Mouse (Mus musculus) heart, postnatal 25 days (tissue): ENCODE measurements around the gene Tm9sf2. TPM values are rescaled to one million over a fixed set of nuclear protein-coding genes. Genes with fewer than 3 reads are reported as not detected.
"Not testable (repeated sequence)": the region's sequence is repeated elsewhere in the genome, so short reads cannot be mapped to it uniquely, and the experiment has no call there.

Experiments used
- DNase-seq: peaks from one replicate; pipeline ENCODE4 v3.0.0; 2022; ENCODE audit warnings: low spot score
- intact Hi-C: fragments of 180-260 bp; cut with DNase I; formaldehyde crosslinking; loops from one replicate; pipeline ENCODE4 v1.15.1; 2025
- total RNA-seq, 2 experiments: library from RNA; stranded (reverse); gene quantifications; 2 replicates each; pipeline ENCODE4 v1.2.3; 2021

Tm9sf2 gene
- 100 to 1,000 TPM; 122 to 129 TPM for total RNA-seq

- DNase-seq = peak; percentile 91
- intact Hi-C loops = no loop called here
These were observed at the start of gene Tm9sf2 for GRCm38 (mm10) chr14:122106822-122107468. Gene Tm9sf2, plus strand, starts transcription at chr14:122107038.

DNA sequence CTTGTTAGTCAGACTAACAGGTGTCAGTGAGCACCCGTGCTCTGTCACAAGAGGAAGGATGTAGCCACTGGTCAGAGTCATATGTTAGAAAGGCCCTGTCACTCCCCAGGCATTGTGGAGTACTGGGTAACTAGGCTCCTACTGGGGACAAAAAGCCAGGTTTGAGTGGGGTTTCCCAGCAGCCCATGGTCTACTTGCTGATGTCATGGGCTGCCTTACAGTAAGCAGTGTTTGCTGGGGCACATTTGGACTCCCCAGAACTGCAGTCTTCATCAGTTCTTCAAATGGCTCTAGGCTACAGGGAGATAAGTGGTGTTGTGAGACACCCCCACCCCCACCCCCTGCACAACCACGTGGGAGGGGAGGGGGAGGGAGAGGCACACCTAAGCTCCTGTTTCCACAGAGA lies 48.9 kb upstream of the Tm9sf2 start:
- intact Hi-C loops = loop anchor here (2.0 kb wide), 1 partner anchor 193 kb away; no protein-coding TSS in a partner anchor
- DNase-seq = no peak

DNA sequence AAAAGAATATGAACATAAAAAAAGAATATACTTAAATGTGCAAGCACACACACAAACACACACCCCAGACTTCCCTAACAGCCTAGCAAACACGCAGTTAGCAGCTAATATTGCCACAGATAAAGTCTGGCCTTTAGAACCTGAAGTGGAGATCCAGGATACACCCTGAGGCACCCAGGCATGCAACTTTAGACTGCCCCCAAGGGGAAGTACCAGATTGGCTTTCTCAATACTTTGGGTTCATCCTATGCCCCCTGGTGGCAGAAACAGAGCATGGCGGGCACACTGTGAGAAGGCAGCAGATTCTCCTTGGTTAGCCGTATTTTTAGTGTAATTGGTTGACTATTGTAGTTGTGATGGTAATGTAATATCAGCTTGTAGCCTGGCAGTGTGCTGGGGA lies 46.2 kb upstream of the Tm9sf2 start:
- intact Hi-C loops = loop anchor here (1.0 to 10.0 kb wide), 2 partner anchors 132 to 814 kb away; no protein-coding TSS in a partner anchor

DNA sequence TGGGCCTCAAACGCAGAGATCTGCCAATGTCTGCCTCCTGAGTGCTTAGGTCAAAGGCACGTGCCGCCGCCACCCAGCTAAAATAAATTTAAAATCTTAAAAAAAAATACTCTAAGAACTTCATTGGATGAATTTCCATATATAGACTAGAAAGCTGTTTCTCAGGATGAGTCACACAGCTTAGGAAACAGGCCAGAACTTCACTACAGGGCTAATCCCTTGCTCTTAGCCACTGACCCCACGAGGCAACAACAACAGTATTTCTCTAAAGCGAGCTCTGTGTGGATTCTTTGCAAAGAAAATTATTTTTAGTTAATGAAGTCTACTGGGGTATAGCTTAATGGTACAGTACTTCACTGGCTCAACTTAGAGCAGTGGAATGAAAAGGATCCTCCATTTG lies 45.5 kb upstream of the Tm9sf2 start:
- no peak for DNase-seq
- intact Hi-C loops = loop anchor here (10.0 kb wide), 1 partner anchor 813 kb away; no protein-coding TSS in a partner anchor

More for the DNA sequence above, 46.2 kb upstream of the Tm9sf2 start:
- peak; percentile 50 for DNase-seq

GRCm38 (mm10) chr14:122062411-122063090 lies 44.3 kb upstream of the Tm9sf2 start:
- DNase-seq = no peak
- intact Hi-C loops = loop anchor here (10.0 kb wide), 1 partner anchor 812 kb away; no protein-coding TSS in a partner anchor

DNA sequence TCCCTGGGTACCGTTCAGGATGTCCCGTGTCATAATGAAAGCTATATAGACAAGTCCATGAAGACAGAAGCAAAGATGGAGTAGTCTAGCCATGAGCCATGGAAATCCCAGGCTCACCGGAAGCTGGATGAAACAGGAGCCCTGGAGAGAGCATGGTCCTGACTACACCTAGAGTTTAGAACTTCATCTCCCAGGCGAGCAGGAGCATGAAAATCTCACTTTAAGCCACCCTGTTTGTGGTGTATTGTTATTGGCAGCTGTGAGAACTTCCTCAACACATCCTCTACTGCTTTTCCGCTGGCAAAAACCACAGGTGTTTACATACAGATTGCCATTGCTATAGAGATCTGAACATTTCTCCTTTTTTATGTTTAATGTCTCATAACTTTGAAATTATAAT lies 43.2 kb upstream of the Tm9sf2 start:
- no peak for DNase-seq
- intact Hi-C loops = loop anchor here (10.0 kb wide), 1 partner anchor 811 kb away; no protein-coding TSS in a partner anchor

DNA sequence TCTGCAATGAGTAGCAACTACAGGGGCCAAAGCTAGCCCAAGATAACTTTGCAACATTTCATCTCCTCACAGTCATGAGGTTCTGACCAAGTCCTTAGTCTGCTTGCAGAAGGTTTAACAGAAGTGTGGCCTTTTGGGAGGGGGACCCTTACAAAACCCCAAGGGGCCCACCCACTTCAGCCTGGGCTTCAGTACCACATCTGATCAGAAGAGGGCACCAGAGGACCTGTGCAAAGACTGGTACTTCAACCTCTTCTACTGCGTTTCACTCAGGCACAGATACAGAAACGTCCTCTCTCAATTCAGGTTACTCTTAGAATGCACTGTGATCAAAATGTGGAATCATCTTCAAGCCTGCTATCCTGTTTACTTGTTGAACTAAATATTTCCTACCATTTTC lies 42.3 kb upstream of the Tm9sf2 start:
- intact Hi-C loops = loop anchor here (2.0 to 10.0 kb wide), 2 partner anchors 66 to 810 kb away; no protein-coding TSS in a partner anchor
- DNase-seq = no peak

DNA sequence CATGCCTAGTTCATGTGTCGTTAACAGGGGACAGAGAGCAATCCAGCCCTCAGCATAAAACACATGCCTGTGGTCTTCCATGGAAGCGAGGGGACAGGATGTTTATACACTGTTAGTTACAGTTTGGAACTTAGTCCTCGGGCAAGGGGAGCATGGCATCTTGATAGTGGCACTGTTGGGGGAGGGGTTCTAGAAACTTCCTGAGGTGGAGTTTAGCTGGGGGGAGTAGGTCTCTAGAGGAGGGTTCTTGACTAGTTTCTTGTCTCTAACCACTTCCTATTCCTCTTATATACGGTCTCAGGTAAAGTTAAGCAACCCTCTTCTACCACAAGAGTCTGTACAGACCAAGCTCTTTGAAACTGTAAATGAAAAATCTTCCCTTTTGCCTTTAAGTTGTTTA lies 40.6 kb upstream of the Tm9sf2 start:
- intact Hi-C loops = loop anchor here (5.0 to 10.0 kb wide), 2 partner anchors 46 to 809 kb away; no protein-coding TSS in a partner anchor
- no peak for DNase-seq

DNA sequence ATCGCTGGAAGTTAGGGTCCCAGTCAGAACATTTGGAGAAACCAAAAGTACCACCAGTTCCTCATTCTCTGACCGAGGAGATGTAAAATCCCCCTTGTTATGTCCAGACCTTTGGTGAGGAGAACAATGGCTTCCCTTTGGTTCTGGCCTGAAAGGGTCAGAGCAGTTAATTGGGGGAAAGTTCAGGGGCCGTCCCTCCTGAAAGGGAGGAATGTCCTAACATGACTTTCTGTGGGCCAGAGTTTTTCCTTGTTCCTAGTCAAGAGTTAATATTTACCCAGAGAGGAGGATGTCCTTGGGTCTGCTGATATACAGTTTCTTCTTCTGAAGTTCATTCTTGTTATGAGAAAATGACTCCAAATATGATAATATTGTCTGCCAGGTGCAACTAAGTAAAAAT lies 38.8 kb upstream of the Tm9sf2 start:
- intact Hi-C loops = loop anchor here (5.0 to 10.0 kb wide), 2 partner anchors 44 to 807 kb away; no protein-coding TSS in a partner anchor
- not testable (repeated sequence) for DNase-seq

DNA sequence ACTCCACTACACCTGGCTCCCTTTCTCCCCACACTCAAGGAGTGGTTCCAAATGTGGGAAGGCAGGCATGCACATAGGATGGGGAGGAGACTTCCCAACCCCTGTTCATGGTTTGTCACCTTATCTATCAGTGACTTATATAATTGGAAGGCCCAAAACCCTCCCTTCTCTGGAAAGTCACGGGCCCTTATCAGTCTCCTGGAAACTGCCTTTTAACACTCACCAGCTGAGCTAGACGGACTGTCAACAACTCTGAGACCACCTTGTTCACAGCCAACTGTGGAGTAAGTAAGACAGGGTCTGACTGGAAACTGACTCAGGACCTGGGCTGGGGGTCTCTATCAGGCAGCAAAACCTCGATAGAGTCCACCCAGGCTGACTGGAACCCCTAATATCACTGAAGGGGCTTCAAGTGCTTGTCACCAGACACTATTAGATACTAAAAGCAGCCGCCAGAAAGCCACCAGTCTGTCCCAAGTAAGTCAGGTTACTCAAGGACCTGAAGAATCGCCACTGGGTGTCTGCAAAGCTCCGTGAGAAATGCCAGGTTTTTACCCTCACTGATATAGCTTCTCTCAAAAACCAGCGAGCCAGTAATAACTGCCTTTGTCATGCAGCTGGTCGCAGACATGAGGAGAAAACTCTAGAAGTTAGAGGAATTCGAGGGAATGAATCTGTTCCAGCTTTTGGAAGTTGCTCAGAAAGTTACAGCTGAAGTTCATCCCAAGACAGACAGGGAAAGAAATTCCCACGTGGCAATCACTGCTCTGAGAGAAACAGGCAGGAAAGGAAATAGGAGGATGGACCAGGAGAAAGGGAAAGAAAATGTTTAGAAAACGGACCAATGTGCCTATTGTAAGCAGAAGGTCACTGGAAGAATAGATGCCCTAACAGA lies 37.8 kb upstream of the Tm9sf2 start:
- intact Hi-C loops = loop anchor here (5.0 to 10.0 kb wide), 2 partner anchors 43 to 806 kb away; no protein-coding TSS in a partner anchor
- no peak for DNase-seq

DNA sequence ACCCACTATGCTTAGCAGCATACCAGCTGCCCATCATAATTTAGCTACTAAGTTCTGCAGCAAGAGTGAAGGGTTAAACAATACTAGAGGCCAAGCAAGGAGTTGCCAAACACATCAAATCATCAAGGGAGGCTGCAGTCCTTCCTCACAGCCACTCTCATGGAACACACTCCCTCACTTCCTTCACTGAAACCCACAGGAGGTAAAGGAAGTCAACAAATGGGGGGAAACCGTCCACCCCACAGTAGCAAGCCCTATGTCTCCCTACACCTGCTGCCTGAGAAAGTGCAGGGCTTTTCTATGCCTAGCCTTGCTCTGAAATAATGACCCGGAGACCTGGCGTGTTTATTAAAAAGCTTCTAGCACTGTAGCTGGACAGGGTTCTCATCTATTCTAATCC lies 36.9 kb upstream of the Tm9sf2 start:
- intact Hi-C loops = loop anchor here (5.0 to 10.0 kb wide), 2 partner anchors 42 to 805 kb away; no protein-coding TSS in a partner anchor
- no peak for DNase-seq

GRCm38 (mm10) chr14:122073422-122073821 lies 33.4 kb upstream of the Tm9sf2 start:
- DNase-seq = no peak
- intact Hi-C loops = no loop called here

GRCm38 (mm10) chr14:122074360-122074759 lies 32.5 kb upstream of the Tm9sf2 start:
- intact Hi-C loops = no loop called here
- no peak for DNase-seq

DNA sequence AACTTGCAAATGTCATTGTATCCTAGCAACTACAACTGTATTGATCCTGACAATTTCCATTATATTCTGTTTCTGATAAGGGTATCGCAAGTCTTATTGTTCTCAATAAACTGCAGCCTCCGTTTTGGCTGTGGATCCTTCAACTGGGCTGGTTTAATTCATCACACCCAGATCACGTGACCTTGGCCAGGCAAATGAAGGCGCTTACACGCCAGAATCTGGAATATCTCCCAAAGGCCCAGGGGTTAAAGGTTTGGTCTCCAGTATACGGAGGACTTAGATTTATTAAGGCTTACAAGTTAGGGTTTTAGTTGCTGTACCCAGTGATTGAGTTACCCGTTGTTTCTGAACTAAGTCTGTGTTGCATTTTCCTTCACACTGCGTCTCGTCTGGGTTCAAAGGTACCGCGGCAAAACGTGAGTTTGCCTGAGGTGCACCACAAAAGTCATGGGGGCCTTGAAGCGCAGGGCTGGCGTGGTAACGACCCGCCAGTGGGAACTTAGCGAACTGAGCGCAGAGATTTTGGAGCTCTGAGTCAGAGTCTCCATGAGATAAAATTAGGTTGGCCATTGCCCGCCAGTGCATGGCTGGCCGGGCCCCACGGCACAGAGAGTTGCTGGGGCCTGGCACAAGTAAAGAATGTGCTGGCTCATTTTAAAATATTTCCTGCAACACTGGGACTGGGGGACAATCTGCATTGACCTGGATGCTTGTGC lies 31.2 kb upstream of the Tm9sf2 start:
- intact Hi-C loops = no loop called here
- no peak for DNase-seq

- intact Hi-C loops = no loop called here
- DNase-seq = no peak
These were observed 29.8 kb upstream of the Tm9sf2 start for GRCm38 (mm10) chr14:122077017-122077416.

- intact Hi-C loops = no loop called here
These were observed 27.4 kb upstream of the Tm9sf2 start for GRCm38 (mm10) chr14:122079428-122079827.

DNA sequence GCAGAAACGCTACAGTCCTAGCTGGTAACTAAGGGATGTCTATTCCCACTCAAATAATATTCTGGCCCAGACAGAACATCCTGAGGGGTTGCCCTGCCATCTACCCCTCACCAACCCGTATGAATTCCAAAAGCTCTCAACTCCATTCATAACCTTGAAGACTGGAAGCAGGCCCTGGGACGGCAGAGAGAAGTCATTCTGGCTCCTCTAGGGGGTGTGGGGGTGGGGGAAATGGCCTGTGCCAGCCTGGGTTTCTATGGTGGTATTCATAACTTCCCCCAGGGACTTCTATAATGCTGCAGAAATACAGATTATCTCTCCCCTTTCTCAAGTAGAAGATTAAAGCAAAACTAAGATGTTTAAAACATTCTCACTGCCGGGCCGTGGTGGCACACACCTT lies 26.9 kb upstream of the Tm9sf2 start:
- intact Hi-C loops = no loop called here

More at GRCm38 (mm10) chr14:122079428-122079827, 27.4 kb upstream of the Tm9sf2 start:
- no peak for DNase-seq

DNA sequence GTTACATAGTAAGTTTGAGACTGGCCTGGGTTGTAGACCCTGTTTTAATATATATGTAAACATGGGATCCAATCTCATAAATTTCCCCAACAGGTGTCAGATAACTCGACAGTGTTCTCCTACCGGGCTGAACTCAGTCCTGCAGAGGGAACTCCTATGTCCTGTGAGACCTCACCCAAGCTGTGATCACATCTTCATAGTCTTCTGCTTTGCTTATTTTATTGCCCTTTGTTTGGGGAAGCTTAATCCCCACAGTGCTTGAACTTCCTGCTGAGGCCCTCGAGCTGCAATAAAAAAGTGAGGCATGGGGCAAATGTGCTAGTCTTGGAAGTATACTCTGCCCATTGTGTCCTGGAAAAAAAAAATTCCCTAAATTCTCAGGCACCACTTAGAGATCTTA lies 25.5 kb upstream of the Tm9sf2 start:
- intact Hi-C loops = no loop called here

More for the DNA sequence above, 26.9 kb upstream of the Tm9sf2 start:
- DNase-seq = no peak

GRCm38 (mm10) chr14:122083499-122083898 lies 23.3 kb upstream of the Tm9sf2 start:
- intact Hi-C loops = no loop called here
- DNase-seq = no peak

More for the DNA sequence above, 25.5 kb upstream of the Tm9sf2 start:
- DNase-seq = no peak
